Comparison of ENCODE assay signal across 8 mouse cellular contexts in genomic region chr13:55635146-55635571, GRCm38 (mm10). TPM values are rescaled to one million over a fixed set of nuclear protein-coding genes. Genes with fewer than 3 reads are reported as not detected.
DNase-seq lines count a peak whose midpoint lies in the region; ATAC-seq and TF ChIP-seq lines count a peak whose summit lies in the region.

No protein-coding gene starts in this region.

- peak overlapping the region; percentile 91 for H3K9ac ChIP-seq in heart, embryonic 15.5 days

- H3K4me2 ChIP-seq in heart, embryonic 15.5 days = peak overlapping the region; percentile 79

- peaks cover 45% of the 10 kb centered on the region for H3K36me3 ChIP-seq in heart, embryonic 15.5 days

- no peak for DNase-seq in heart, postnatal 36 days
- DNase-seq in Patski (ENCODE audit: low read depth, low spot score) = no peak
- no peak for DNase-seq in embryo, embryonic 9.5 days (ENCODE audit: extremely low spot score)
- no peak for DNase-seq in frontal cortex, postnatal 36 days (ENCODE audit: low spot score in 2 of 2)
- DNase-seq in cerebellum, postnatal 25 days = no peak

- intact Hi-C loops in heart, postnatal 36 days (cut with DNase I) = loop anchor here (2.0 kb wide), 1 partner anchor 58 kb away; the partner anchor contains the start of gene B230219D22Rik

- POLR2A ChIA-PET in Patski (lab: Charles Lee) = interaction anchor here (0.7 to 1.1 kb wide), 2 partner anchors 14 to 80 kb away, joined by 3 read pairs; no protein-coding TSS in a partner anchor

- H3K9me3 ChIP-seq in heart, embryonic 15.5 days (replicated peaks) = no peaks in the 10 kb centered on the region

- ATAC-seq in heart, embryonic 15.5 days (replicated peaks; ENCODE audit: insufficient number of reproducible peaks, insufficient read depth, low FRiP score, low read depth) = peak; percentile 32
- peak; percentile 46 for ATAC-seq in Patski
- peak; percentile 44 to 67; a peak in 3 of 4 replicates for ATAC-seq in hematopoietic stem cell, adult 5-6 weeks (replicated peaks in 1 of 2; ENCODE audit: insufficient read depth in 1 of 2, low FRiP score in 2 of 2, low TSS enrichment in 1 of 2, low read depth in 1 of 2, poor library complexity in 2 of 2, severe bottlenecking in 2 of 2)
- peak; percentile 65 for ATAC-seq in megakaryocyte progenitor cell, adult 5-6 weeks (replicated peaks; ENCODE audit: poor library complexity)

- TF ChIP-seq CTCF in Patski (IDR thresholded peaks at IDR 0.05) = no peak

- in situ Hi-C loops in Patski (cut with MboI; ENCODE audit: low pct_unique_long_range_greater_than_20kb) = loop anchor here (5.0 kb wide), 1 partner anchor 33 kb away; no protein-coding TSS in a partner anchor

- CTCF ChIA-PET in Patski (lab: Charles Lee) = interaction anchor here (1.0 to 2.0 kb wide), 3 partner anchors 10 to 35 kb away, joined by 3 to 10 read pairs (median 5); partner anchors contain the start of gene B4galt7

- H3K27me3 ChIP-seq in heart, embryonic 15.5 days = no peaks in the 10 kb centered on the region
- H3K27me3 ChIP-seq in Patski = no peaks in the 10 kb centered on the region

- H3K4me1 ChIP-seq in heart, embryonic 15.5 days (replicated peaks) = peaks cover 11% of the 10 kb centered on the region

- H3K27ac ChIP-seq in heart, embryonic 15.5 days = peak overlapping the region; percentile 50

- WGBS in heart, embryonic 15.5 days = 0% methylated on average over 40 of the region's 40 CpGs

- H3K4me3 ChIP-seq in heart, embryonic 15.5 days = peak overlapping the region; percentile 84

RNA-seq across cellular contexts. Expression of gene Ddx46, which starts 0.3 kb away (rescaled TPM):
- 16.7 and 20.4 TPM in 2 replicates for polyA plus RNA-seq in heart, embryonic 15.5 days (2015; fragmentation: Nextera tagmentation; extraction: Ambion mirVana)
- total RNA-seq in heart, postnatal 36 days (2021) = 10 to 100 TPM; 21.4 to 23.2 TPM
- 57.1 TPM for polyA plus RNA-seq in Patski (2021)
- total RNA-seq in hematopoietic stem cell, adult 5-6 weeks (2017) = 109 and 122 TPM in 2 replicates
- 62.4 and 76.8 TPM in 2 replicates for total RNA-seq in megakaryocyte progenitor cell, adult 5-6 weeks (2015)
- 79.0 and 153 TPM in 2 replicates for total RNA-seq in megakaryocyte progenitor cell, adult 5-6 weeks (2017)

RNA-seq across cellular contexts. Expression of gene Caml, which starts 12.4 kb away (rescaled TPM):
- polyA plus RNA-seq in heart, embryonic 15.5 days (2015; fragmentation: Nextera tagmentation; extraction: Ambion mirVana) = 37.9 and 38.2 TPM in 2 replicates
- 10 to 100 TPM; 12.5 TPM for total RNA-seq in heart, postnatal 36 days (2021)
- polyA plus RNA-seq in Patski (2021) = 53.4 TPM
- total RNA-seq in hematopoietic stem cell, adult 5-6 weeks (2017) = 56.5 and 58.0 TPM in 2 replicates
- total RNA-seq in megakaryocyte progenitor cell, adult 5-6 weeks (2015) = 50.0 and 50.4 TPM in 2 replicates
- total RNA-seq in megakaryocyte progenitor cell, adult 5-6 weeks (2017) = 49.5 and 54.7 TPM in 2 replicates

RNA-seq across cellular contexts. Expression of gene B4galt7, which starts 35.5 kb away (rescaled TPM):
- 16.5 and 23.4 TPM in 2 replicates for polyA plus RNA-seq in heart, embryonic 15.5 days (2015; fragmentation: Nextera tagmentation; extraction: Ambion mirVana)
- 1 to 10 TPM; 9.0 to 9.7 TPM for total RNA-seq in heart, postnatal 36 days (2021)
- 26.2 TPM for polyA plus RNA-seq in Patski (2021)
- total RNA-seq in hematopoietic stem cell, adult 5-6 weeks (2017) = 7.6 and 8.3 TPM in 2 replicates
- 10.6 and 13.0 TPM in 2 replicates for total RNA-seq in megakaryocyte progenitor cell, adult 5-6 weeks (2015)
- 12.8 and 16.7 TPM in 2 replicates for total RNA-seq in megakaryocyte progenitor cell, adult 5-6 weeks (2017)

RNA-seq across cellular contexts. Expression of gene B230219D22Rik, which starts 57.8 kb away (rescaled TPM):
- polyA plus RNA-seq in heart, embryonic 15.5 days (2015; fragmentation: Nextera tagmentation; extraction: Ambion mirVana) = 50.5 and 54.9 TPM in 2 replicates
- 10 to 100 TPM; 39.6 to 45.0 TPM for total RNA-seq in heart, postnatal 36 days (2021)
- 92.1 TPM for polyA plus RNA-seq in Patski (2021)
- 42.1 and 47.4 TPM in 2 replicates for total RNA-seq in hematopoietic stem cell, adult 5-6 weeks (2017)
- total RNA-seq in megakaryocyte progenitor cell, adult 5-6 weeks (2015) = 65.0 and 76.9 TPM in 2 replicates
- total RNA-seq in megakaryocyte progenitor cell, adult 5-6 weeks (2017) = 35.9 and 39.5 TPM in 2 replicates
